Mouse (Mus musculus) cerebellum, adult 2 months (tissue): ENCODE results near the gene Lrrc51.

Experiments used
- CTCF ChIP-seq: fragments of 200-500 bp; IDR thresholded peaks from 2 replicates; pipeline ENCODE4 v1.5.1; 2011; ENCODE audit warnings: low read depth, mild to moderate bottlenecking, control low read depth, low read length, moderate library complexity, borderline replicate concordance; ENCODE audit not compliant: insufficient read depth
- POLR2A ChIP-seq: fragments of 200-500 bp; IDR thresholded peaks from 2 replicates; pipeline ENCODE4 v1.6.1; 2011; ENCODE audit warnings: low read length, control low read depth, borderline replicate concordance; ENCODE audit not compliant: insufficient read depth

- TF ChIP-seq CTCF (peak; percentile 95), POLR2A (no peak)
Observed at GRCm38 (mm10) chr7:101918071-101918470, 15.6 kb downstream of the Lrrc51 start.
